Mouse (Mus musculus) layer of hippocampus, postnatal 25 days (tissue): Measurements from ENCODE around the gene Ulk4. TPM values are rescaled to one million over a fixed set of nuclear protein-coding genes. Genes with fewer than 3 reads are reported as not detected.

Source experiments
- DNase-seq, 2 experiments: peaks; one replicate each; pipeline ENCODE4 v3.0.0; 2022; ENCODE audit warnings: mixed read lengths in 2 of 2, low spot score in 1 of 2; ENCODE audit errors: extremely low spot score in 1 of 2
- total RNA-seq, 2 experiments: library from RNA; stranded (reverse); gene quantifications; 2 replicates each; pipeline ENCODE4 v1.2.3; 2021

Gene Ulk4
- total RNA-seq, 2 experiments from 2014 or later, result 7.4 to 8.6 TPM

DNA sequence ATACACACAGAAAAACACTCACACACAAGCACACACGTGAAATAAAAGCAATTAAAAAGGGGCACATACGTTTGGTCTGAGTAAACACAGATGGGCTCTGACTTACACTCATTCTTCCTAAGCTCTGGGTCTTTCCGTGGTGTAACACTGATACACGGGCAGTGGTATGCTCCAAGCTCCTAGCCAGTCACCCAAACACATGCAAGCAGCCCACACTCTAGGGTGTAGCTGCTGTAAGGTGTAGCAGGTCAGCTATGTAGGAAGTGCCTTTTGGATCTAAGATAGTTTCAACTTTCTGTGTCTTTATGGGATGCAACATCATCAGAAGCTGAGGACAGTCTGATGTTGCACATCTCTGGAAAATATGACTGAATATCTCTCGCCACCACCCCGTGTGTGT, 241.7 kb downstream of the Ulk4 start:
- no peak for DNase-seq

DNA sequence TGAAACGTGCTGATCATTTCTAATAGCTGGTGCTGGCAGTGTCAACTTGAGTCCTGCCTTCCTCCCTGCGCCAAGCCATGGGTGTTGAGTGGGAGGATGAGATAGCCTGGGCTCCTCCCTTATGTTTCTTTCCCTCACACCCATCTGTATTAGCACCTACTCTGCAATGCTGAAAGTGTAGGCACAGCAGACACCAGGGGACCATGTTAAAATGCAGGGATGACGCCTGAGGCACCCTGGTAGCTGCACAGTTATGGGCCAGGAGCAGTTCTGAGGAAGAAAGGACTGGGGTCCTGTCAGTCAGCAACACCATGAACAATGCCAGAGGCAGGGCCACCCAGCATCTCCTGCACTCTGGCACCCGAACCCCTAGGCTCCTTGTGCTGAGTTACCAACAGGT, 243.4 kb downstream of the Ulk4 start:
- DNase-seq, result no peak

DNA sequence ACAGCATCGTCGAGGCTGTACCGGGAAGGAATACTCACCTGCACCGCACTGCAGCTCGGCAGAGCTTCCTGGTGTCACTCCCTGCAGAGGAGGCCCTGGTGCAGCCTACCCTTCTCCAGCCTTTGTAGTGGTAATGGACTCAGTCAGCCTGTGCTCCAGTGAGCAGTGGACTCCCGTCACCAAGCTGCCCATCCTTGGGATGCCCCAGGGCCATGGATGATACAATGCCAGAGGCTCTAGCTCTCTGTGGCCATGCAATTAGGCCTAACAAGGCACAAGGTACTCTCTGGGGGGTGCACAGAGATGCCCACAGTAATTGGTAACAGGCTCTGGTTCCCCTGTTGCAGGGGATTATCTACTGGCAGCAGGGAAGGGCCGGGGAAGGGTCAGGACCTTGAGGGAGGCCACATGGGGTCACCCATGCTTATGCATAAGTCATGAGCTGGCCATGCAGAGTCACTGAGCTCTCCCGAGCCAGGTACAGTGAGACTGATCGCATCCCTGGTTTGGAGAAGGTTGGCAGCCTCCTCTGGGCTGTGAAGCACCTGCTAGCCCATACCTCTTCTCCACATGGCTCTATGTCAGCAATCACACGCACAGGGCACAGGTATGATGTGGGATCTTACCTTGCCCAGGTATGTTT, 244.6 kb downstream of the Ulk4 start:
- no peak for DNase-seq

DNA sequence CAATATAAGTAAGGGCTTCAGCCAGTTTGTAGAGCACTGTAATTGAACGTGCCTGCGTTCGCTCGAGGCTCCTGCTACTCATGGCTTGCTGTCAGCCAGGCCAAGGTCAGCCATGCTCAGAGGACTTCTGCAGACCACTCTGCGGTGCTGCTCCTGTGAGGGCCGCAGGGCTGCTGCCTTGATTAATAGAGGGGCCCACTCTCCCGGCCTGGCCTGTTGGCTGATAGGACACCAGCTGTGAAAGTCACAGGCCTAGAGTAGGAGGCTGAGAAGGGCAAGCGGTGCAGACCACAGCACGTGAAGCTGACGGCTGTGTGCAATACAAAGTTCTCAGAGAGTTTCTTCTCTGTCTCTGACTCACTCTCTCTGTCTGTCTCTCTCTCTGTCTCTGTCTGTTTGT, 246.0 kb downstream of the Ulk4 start:
- no peak for DNase-seq

DNA sequence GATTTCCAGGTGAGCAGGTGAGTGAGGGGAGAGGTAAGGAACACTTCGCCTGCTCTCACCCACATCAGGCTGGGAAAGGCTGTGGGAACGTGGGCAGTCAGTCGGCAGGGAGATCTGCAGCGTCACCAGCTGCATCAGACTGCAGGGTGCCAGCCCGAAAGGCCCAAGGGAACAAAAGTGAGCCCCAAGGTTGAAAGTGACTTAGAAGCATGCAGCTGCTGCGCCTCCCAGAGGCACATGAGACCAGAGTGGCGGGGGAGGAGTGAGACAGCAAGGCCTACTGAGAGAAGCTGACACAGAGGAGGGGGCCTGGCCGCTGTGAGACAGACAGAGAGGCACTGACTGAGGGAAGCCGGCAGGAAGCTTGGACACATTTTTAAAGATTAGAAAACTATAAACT, 247.2 kb downstream of the Ulk4 start:
- no peak for DNase-seq

DNA sequence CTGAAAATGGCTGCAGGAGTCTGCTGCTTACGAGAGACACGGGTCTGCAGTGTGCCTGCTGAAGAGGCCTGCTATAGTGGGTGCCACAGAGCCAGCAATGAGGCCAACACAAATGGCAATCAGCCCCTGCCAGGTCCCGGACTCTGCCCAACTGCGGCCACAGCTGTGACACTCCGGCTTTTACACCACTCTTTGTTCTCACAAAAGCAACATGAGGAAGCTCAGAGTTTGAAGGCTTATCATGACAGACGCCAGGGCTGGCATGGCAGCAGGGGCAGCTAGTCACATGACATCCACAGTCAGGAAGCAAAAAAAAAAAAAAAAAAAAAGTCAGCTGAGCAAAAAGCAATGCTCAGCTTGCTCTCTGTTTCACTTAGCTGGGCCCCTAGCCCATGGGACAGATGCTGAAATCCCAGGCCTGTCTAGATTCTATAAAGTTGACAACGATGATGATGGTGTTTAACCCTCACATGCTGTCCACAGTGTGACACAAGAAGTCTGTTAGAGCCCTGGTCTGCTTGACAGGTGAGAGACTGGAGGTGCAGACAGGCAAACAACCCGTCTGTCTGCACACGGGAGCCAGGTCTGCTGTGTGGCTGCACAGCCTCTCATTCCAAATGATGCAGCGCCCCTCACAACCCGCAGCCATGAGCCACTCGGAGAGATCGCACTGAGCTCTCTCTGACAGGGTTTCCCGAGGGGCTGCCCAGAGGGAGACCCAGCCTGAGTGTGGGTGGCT, 253.3 kb downstream of the Ulk4 start:
- peak; percentile 25 to 29 for DNase-seq

DNA sequence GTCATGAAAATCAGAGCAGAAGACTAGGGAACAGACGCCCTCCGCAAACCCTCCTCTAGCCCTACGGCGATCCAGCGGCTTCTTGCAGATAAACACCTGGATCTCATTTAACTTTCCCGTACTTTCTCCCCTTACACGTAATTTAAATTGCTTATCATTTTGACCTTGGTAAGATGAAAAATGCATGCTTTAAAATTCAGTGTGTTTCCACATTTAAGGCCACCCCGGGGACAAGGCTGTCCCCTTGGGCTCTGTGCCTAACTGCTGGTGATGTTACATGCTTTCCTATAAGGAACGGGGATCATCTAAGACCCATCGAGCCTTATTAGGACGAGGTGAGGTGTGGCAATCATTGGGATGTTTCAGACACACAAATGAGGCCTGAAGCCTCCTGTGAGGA, 256.6 kb downstream of the Ulk4 start:
- no peak for DNase-seq

DNA sequence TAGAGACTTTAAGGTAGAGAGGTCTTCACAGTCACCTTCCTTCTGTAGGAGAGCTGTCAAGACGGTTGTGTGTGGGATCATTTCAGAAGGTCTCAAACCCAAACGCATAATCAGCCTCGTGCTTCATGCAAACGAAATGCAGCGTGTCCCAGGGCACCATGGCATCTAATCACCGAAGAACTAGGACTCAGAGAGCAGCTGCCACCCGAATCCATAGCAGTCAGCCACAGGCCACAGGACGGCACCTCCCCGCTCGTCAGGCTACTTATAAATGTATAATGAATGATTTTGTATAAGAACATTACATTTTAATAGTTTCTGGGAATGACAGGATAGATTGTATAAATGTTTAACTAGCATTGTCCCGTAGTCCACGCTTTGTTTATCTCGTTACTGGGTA, 257.1 kb downstream of the Ulk4 start:
- no peak for DNase-seq

DNA sequence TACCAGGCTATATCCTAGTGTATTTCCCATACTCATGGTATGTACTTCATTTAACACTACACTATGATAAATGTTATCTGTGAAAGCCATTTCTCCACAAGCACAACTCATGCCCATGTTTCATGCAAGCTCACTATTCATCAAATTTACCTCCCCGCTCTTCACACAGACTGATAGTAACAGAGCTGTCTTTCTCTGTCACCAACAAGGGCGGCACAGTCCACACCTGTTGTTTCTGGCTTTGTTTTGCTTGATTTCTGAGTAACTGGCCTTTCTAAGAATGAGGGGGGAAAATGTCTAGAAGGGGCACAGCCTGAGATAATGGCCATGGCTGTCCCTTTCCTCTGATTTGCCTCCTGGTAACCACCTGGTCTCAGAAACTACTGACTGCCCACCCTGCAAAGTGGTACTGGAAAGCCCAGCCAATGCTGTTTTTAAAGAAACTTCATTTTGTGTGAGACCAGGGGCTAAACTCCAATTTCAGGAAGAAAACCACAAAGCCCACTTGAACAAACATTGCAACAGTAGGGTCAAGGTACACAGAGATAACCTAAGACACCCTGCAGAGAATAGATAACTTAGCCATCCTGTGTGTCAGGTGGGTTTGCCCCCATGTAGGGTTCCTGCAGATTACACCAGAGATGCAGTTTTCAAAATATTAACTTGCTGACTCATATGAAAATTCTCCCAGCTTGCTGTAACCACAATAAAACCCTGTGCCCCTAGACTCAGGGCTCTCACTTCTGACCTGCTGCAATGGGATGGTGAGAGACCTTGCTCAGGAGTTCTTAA, 258.3 kb downstream of the Ulk4 start:
- DNase-seq, result no peak

DNA sequence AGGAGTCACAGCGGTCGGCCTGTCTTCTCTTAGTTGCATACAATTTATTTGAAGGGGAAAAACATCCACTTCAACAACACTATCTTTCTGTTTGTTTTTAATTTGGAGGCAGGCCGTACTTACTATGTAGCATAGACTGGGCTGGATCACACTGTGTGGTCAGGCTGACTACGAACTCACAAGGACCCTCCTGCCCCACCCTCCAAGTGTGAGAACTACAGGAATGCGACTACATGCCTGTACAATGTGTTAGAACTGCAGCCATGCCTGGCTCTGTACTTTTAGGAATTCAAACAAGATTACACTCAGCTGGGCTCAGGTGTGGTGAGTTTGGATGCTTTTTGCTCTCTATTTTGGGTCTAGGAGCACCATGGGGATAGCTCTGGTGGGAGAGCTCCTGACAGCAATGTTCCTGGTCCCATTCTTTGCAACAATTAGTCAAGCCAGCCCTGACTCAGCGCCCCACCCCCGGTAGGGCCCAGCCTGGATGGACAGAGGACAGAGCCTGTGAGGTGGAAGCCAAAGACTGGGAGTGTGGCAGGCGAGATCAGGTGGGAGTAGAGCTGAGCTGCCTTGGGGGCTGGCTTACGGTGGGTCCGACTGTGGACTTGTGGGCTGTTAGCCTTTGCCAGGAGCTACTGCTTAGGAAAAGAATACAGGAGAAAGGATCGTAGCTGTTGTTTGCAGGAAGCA, 261.0 kb downstream of the Ulk4 start:
- DNase-seq, result no peak

DNA sequence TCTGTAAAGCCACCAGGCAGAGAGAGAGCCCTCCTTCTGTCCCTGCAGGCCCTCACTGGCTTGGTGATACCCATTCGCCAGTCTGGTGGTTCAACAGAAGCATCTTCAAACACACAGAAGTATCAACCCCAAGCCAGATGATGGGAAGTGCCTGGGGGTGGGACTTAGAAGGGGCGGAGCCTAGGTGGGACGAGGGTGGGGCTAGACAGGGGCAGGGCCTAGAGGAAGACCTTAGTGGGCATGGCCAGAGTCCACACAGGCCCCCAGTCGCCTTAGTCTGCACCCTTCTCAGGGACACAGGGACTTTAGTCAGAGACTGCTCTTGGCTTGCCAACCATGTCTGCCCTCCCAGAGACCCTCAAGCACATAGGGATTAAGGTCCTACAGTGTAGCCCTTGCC, 265.5 kb downstream of the Ulk4 start:
- DNase-seq, result no peak

DNA sequence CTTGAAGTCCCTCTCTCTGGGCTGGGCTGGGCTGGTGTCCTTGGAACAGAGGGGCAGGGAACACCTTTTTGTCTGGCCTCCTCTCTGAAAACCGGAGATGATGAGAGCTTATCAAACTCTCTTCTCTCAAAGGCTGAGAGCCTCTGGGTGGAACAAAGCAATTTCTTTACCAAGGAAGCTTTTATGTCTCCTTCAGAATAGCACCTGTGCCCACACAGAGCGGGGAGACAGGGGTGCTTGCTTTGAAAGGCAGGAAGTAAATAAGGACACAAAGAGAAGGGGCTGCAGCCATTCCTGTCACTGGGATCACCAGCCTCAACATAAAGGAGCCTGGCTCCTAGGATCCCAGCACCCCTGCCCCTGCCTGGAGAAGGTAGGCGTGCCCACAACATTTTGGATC, 266.5 kb downstream of the Ulk4 start:
- DNase-seq, result no peak

DNA sequence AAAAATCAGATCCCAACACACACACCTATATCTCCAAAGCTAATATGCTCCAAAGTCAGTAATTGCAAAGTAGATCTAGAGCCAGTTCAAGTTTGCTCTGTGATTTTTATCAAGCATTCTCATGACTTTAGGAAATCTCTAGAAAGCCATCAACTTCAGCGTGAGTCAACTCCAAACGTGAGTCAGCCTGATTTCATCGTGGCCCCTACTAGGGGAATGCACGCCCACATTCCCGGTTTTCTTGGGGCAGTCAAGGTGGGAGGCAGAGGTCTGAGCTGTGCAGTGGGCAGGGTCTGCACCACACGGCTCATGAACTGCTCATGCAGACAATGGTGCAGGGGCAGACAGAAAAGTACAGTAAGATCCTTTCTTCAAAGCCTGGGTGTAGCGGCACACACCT, 271.0 kb downstream of the Ulk4 start:
- DNase-seq, result no peak

DNA sequence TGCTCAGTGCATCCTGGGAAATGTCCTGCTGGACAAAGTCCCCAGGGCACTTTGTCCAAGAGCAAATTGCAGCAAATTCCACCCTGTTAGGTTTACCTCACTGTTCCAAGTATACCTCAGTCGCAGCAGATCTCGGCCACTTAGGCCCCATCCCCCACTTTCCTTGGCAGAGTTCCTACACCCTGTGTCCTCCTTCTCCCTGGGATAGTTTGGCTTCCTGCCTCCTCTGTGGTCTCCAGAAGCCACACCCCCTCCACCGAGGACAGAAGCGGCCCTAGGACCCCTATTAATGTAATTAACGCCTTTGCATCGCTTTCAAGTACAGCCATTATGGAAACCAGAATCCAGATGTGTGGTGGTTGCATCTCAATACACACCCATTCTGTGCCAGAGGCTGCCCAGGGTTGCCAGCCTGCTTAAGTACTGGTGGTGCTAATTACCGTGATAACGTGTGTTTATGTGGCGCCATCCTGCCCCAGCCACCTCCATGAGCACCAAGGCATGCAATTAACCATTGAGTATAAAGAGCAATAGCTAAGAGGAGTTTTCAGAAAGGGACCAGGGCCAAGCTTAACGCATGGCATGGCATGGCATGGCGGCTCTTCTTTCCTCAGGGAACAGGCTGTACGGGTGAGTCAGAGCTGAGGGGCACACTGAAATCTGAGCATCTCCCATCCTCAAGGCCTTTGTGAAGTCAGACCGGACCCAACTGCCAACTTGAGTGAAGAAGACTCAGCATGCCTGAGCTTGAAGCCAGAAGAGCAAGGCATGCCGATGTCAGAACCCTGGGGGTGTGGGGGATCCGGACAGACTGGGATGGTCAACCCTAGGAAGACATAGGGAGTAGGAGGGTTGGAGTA, 275.1 kb downstream of the Ulk4 start:
- no peak for DNase-seq

DNA sequence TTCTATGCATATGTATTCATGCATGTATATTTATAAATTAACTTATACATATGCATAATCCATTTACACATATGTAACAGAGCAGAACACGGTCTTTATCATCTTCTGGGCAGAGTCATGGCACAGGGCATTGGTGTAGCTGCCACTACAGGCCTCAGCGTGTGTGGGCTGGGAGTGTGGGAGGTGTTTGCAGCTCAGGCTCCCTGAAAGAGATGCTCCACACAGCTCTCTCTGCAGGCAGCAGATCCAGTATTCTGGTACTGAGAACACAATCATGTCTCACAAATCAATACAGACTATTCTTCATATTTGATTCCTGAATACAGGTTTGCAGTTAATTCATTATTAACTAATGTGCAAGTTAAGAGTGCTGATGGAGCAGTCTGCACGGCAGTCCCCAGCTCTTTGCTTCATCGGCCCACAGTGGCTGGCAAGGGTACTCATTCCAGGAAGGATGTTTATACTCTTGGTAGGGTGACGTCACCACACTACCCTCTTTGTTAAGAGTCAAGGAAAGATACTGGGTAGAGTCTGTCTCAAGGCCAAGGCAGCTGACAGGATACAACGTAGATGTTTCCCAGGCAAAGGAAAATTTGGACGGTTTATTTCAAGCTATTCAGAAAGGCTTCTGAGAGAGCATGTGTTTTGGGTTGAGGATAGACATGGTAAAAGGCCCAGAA, 276.2 kb downstream of the Ulk4 start:
- DNase-seq, result no peak

DNA sequence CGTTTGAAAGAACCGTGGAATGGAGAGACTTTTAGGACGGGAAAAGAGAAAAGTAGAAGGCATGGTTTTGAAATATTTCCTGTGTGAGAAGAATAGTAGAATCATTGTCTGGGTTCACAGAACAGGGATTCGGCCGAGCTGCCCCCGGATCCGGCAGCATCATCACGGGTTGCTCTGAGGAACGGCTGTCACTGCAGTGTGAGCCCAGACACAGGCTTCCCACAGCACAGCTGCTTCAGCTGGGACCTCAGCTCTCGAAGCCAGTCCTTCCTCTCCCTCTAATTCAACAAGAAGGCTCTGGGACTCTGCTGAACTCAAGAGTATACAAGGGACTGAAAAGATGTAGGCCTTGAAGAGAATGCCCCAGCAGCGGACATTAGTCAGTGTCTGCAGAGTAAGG, 278.3 kb downstream of the Ulk4 start:
- DNase-seq, result no peak

DNA sequence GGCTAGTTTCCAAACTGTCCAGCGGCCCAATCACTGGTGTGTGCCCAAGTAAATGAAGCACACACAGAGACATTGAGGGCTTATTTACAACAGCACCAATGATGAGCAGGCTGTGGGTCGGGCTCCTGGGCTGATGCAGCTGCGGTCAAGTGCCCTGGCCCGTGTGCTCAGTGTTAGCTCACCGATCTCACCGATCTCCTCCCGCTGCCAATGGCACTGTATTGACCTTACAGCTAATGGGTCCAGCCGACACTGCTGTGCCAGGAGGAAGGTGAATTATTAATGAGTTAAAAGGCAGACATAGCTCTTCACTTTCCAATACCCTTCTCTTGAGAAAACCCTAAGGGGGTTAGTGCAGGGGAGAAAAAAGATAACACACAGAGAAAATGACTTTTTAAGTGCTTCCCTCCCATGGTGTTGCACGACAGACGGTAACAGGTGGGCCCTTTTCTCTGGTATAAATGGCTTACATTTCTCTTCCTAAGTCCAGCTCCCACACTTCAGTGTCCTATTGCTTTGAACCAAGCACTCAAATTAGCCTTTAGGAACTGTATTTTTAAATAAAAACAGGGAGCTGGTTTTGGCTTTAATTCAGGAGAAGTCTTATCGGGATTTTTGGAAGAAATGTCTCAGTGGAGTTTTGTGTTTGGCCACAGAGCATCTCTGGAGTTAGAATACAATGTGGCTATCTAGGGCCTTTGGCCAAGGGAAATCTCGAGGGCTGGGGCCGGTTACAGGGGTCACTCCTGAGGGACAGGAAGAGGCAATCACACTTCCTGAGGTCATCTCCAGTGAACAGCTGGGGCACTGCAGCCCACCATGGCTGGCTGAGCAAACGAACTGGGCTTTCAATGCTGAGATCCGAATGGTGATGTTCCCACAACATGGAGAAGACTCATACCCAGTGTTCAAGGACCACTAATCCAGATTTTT, 282.5 kb downstream of the Ulk4 start:
- DNase-seq, result no peak

DNA sequence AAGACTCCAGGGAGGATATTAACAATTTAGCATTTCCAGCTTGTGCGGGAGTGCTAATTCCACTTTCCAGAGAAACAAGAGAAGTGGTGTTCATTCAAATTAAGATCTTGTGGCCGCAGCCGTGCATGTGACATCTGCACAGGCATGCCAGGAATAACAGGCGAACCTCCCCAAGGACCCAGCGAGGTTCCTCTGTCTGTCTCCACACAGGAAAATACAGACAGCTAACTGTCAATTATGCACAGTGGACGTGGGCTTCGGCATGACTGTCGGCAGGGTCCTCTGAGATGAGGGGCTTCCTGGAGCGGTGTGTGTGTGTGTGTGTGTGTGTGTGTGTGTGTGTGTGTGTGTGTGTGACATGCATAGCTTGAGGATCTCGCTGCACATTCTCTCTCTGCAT, 284.0 kb downstream of the Ulk4 start:
- no peak for DNase-seq
